Mouse (Mus musculus) ES-E14 (cell line): Measurements from ENCODE around the gene Ankle1.

ENCODE experiments used
- MAFK ChIP-seq: IDR thresholded peaks from 2 replicates; pipeline ENCODE4 v1.6.1; 2014; ENCODE audit warnings: mild to moderate bottlenecking, low read depth, low read length, inconsistent platforms; ENCODE audit not compliant: insufficient read depth
- ZC3H11A ChIP-seq: IDR thresholded peaks from 2 replicates; pipeline ENCODE4 v1.6.1; 2012; ENCODE audit warnings: low read depth, mild to moderate bottlenecking, inconsistent platforms, low read length, borderline replicate concordance
- ZNF384 ChIP-seq: IDR thresholded peaks from 2 replicates; pipeline ENCODE4 v1.6.1; 2012; ENCODE audit warnings: low read depth, low read length, inconsistent platforms

GRCm38 (mm10) chr8:71441404-71441803, 35.6 kb downstream of the Ankle1 start:
- peak; percentile 93 for TF ChIP-seq ZC3H11A
- TF ChIP-seq ZNF384 = no peak
- no peak for TF ChIP-seq MAFK
